Mouse (Mus musculus) layer of hippocampus, postnatal 10 days (tissue): ENCODE results near the gene Gm5936. TPM values are rescaled to one million over a fixed set of nuclear protein-coding genes. Genes with fewer than 3 reads are reported as not detected.
A peak's percentile ranks its signal among the peaks of the same experiment; 100 is the strongest.
"Not testable (repeated sequence)": the region's sequence is repeated elsewhere in the genome, so short reads cannot be mapped to it uniquely, and the experiment has no call there.

Experiments
- DNase-seq, 2 experiments: peaks; one replicate each; pipeline ENCODE4 v3.0.0; 2021; ENCODE audit warnings: low spot score in 2 of 2
- long read RNA-seq: library from polyadenylated mRNA; stranded (forward); transcript quantifications from one replicate; pipeline ENCODE4 v2.0.0, GENCODE M21; 2023
- total RNA-seq, 2 experiments: library from RNA; stranded (reverse); gene quantifications; 2 replicates each; pipeline ENCODE4 v1.2.3; 2021

Gene Gm5936
- under 1 TPM in 1 of 2 experiments, not detected in 1; 0.25 TPM for total RNA-seq
- long read RNA-seq, result 0 reads

GRCm38 (mm10) chrX:74836842-74837522 lies at the start of gene Gm5936:
Gene Gm5936, plus strand, starts transcription at chrX:74837196.
- DNase-seq, result peak; percentile 12 to 13

DNA sequence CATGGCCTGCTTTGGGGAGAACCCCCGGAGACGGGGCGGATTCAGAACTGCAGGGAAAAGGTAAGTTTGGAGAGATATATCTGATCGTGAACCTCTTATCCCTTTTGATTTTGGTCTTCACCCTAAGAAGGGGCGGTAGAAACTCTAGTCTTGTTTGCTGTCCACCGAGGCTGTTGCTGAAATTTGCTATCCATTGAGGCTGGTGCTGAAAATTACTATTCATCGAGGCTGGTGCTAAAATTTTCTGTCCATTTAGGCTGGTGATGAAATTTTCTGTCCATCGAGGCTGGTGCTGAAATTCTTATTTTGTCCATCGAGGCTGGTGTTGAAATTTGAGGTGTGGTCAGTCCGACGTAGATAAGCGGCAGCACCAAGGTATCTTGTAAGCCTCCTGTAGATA lies 19.1 kb downstream of the Gm5936 start:
- not testable (repeated sequence) for DNase-seq

DNA sequence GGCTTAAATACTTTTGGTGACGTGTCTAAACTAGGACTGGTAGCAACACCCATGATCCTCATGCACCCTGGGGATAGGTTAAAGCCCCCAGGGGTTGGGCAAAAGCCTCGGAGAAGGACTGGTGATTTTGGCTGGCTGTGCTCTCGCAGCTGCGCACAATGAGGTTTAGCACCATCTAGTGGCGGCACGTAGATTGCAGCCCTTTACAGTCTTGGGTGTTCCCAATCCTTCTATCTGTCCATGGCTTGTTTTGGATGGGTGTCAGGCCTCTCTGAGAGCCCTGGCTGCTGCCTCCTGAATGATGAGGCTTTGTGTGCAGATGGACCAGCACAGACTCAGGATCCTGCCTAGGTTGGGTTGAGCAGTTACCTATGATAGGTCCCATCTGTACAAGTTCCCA lies 43.1 kb downstream of the Gm5936 start:
- peak; percentile 31 to 58 for DNase-seq

Other genes starting within 250 kb of the Gm5936 start
- not detected for gene Olfr1325, start 244.5 kb upstream of the Gm5936 start, total RNA-seq
- gene Gm5640, start 191.6 kb upstream of the Gm5936 start, total RNA-seq, result 1 to 10 TPM; 1.0 to 1.2 TPM
- gene Gm6890, start 96.3 kb upstream of the Gm5936 start, total RNA-seq, result not detected
- 1 to 10 TPM; 1.3 to 3.2 TPM for gene Gab3, start 248.3 kb downstream of the Gm5936 start, total RNA-seq